Mouse (Mus musculus): ENCODE measurements around the gene Dnase1l1.
A peak's percentile ranks its signal among the peaks of the same experiment; 100 is the strongest.

DNA sequence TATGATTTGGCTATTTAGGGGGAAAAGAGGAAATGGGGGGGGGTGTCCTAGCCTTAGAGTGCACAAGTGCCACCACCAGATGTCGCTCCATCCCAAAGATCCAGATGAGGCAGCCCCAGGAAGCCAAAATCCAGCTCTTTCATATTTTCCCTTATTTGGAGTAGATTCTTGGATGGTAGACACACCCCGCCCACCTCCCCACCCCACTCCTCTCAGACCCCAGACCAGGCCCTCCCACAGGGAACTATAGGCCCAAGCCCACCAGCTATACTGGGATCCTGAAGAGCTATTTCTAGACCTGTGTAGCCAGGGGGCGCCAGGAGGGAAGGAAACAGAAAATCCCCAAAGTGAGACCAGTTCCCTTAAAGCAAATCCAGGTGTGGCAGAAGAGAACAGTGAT is 33.5 kb downstream of the Dnase1l1 start:
- no peak for TF ChIP-seq POLR2A (IDR thresholded peaks at IDR 0.05; ENCODE audit: extremely low read depth, insufficient read depth, low read length)
- peak; percentile 67 for TF ChIP-seq CTCF (IDR thresholded peaks at IDR 0.05; ENCODE audit: low read depth, low read length)

Measured in liver, adult 2 months (tissue).